Mouse (Mus musculus): ENCODE measurements around the gene Gm156.
"Not testable (repeated sequence)": the region's sequence is repeated elsewhere in the genome, so short reads cannot be mapped to it uniquely, and the experiment has no call there.

Gene Gm156

DNA sequence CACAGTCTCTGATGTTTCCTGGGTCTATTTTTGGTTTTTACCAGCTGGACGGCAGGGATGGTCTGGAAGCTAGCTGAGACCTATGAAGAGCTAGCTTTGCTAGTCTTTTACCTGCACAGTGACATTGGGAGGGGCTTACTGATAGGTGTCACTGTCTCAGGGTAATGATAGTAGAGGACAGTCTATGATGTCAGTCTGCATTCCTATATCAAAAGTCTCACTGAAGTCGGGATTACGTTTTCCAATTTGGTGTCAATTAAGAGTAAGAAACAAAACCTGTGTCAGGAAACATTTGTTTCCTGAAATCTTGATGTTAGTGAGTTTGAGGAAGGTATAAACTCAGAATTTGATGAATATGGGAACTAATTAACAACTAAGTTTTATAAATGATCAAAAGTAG, at the start of gene Gm156:
Gm156 (minus strand) TSS at position 101 of the 400 bp plus-strand sequence.
- DNase-seq: not testable (repeated sequence)

DNA sequence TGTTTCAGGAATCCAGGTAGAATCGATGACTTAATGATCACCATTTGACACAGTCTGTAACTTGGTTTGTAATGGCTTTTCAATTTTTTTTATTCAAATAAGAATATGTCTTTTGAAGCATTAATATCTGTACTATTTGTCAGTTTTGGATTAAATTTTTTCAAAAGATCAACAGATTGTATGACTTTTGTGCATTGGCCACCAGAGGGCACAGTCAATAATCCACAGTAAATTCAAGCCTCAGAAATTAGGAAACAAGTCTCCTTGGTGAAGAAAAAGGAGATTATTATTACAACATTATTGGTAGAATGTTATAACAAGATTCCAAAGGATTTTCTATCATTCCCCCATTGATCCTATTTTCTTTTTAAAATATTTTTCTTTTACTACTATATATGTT, 41.5 kb upstream of the Gm156 start:
- no peak for DNase-seq

DNA sequence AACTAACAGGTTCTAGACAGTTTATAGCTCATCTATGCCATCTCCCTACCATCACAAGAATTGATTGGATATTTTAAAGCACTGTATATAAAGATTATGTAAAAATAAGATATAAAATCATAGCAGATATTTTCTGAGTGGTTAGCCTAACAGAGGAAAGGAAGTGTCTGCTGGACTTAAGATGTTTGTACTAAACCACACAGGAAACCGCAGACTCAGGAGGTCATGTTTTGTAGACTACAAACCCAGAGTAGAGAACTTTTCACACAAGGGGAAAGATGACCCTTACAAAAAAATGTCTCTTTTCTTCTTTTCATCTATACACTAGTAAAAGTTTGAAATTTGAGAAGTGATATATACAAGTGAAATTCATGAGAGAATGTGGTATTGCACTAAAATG, 39.9 kb upstream of the Gm156 start:
- DNase-seq: no peak

DNA sequence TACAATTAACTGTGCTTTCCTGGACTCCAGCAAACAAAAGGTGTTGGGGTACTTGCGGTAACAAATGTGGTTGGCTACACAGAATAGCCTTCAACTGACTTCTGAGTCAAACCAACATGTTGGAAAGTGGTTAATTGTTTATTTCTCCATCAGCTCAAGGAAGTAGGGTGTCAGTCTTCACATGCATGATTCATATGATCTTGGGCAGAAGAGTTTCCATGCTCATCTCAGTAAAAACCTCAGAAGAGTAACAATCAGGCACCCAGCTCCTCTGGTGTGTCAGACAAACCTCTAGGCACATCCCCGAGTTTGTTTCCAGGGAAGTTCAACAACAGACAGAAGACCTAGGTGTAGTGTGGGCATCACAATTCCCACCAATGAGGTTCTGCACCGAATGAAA, 33.7 kb upstream of the Gm156 start:
- DNase-seq: no peak

DNA sequence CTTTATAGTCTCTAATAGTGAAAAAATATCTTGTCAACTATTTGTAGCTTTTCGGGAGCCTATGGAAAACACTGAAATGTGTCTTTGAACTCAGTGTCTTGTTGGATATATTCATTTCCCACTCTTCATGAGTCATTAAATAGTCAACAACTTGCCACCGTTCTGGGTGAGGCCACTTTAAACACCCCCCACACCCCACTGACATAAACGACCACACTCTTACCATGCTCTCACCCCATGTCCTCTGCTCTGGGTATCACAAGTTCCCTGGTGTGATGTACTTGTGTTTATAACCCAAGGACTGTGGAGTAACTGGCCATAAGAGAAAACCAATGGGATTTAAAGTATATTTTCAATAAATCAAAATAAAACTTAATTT, 36.4 kb downstream of the Gm156 start:
- DNase-seq: no peak

DNA sequence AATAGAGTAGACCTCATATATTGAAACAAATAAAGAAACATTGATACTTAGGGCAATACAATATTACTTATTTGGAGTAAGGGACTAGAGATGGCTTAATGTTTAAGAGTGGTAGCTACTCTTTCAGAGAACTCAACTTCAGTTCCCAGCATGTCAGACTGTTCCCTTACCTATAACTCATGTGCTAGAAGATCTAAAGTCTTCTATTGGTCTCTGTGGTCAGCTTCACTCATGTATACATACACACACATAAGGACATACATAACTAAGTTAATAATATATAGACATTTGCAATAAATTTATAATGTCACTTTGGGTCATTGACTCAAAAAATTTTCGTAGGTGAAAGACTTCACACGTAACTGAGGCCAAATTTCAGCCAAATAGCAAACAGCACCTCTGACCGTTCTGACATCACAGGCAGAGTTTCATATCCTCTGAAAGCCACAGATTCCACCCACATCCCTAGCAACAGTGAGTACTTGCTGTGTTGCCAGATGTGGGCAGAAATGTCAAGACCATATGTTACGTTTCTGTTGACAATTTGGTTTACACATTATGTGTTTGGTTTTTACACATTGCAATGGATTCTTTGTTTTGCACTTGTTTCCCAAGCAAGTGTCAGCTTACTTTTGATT, 36.9 kb downstream of the Gm156 start:
- no peak for DNase-seq

DNA sequence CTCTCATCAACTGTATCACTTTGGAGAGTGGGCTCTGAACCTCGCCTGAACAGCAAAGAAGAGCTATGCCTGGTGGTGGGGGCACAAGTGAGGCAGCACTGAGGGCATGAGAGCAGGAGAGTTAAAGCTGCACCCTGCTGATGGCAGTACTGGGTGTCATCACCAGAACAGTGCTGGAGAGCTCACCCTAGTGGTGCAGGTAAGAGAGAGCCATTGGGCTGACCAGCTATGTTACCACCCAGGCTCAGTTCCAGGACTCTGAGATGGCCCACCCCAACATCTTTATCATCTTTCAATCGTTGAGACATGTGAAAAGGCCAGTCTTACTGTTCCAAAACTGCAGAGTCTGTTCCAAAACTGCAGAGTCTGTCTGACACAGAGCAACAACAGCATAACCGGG, 37.9 kb downstream of the Gm156 start:
- DNase-seq: no peak

DNA sequence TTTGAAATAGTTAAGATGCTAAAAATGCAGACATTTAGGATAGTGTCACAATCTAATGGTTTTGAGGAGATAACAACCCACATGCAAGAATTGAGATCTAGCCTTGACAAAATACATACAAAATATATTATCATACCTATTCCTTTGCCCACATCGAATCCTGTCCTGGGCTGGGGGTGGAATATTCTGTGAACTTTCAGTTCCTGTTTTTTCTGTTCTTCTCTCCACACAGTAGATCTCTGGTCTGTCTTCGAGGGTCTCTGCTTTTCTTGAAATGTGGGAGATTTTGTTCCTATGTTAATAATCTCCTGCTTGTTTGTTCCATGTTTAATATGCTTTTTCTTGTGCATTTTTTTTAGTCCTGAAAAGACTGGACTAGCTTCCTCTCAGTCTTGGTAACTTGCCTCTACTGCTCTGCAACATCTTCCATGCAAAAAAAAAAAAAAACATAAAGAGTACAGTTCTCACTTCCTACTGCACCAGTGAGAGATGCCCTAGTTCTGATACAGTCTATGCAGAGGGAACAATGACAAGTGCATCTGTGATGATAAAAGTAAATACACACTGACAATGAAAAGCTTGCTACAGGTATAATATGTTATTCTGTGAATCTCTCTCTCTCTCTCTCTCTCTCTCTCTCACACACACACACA, 43.9 kb downstream of the Gm156 start, which contains the start of gene Klri2:
Klri2 (minus strand) TSS at position 416 of the 653 bp plus-strand sequence.
- DNase-seq: no peak

DNA sequence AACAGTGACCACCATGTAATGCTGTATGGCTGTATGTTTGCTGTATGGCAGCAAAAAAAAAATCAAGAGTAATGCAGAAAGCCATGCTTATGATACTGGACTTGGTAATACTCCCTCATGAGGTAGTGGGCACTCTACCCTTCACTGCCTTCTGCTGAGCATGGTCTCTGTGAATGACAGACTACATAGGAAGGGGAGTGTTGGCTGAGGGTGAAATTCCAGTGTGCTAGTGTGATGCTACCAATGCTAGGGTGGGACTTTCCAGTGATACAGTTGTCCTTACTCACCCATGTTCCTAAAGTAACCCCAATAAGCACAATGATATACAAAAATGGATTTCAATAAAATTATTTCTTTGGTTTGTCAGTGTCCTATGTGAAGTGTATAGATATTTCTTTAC, 47.7 kb downstream of the Gm156 start:
- DNase-seq: no peak

DNA sequence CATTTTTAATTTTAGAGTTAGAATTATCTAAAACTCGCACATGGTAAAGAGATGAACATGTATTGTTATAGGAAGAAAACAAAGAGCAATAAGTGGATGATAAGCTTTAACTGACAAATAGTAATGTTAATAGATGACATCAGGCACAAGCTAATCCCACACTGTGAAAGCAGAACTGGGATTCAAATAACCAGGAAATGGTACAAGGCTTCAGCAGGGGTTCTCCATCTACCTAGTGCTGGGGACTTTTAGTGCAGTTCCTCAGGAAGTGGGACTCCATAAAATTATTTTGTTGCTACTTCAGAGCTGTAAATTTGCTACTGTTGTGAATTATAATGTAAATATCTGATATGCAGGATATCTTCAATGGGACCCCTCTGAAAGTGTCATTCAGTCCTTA, 56.8 kb downstream of the Gm156 start:
- no peak for DNase-seq

DNA sequence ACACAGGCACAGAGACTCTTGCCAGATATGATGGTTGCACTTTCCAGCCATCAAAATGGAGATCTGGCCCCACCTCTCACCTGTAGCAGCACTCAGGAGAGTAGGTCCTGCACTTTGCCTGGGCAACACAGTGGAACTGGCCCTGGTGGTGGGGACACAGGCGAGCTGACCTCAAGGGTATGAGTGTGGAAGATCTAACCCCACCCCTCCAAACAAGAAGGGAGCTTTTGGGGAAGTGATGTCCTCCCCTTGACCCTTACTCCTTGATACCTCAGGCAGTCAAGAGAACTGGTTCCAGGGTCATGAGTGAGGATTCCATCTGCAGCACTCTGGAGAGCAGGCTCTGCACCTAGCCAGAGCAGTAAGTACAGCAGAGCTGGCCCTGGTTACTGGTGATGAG, 62.7 kb downstream of the Gm156 start:
- DNase-seq: no peak

DNA sequence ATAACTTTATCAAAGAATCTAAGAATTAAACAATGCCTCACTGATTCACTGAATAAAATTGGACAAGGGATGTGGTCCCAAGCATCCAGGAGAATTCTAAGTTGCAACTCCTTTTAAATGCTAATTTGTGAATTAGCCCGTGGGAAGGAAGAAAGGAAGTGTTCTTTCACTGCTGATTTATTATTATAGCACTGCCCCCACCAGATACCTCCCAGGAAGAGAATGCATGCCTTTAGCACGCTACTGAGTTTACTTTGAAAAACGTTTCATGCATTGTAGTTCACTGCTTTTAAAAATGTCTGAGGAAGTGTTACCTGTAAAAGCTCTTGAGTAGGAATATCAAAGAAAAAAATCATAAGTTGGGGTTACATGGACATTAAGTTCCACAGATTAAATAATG, 63.6 kb downstream of the Gm156 start:
- no peak for DNase-seq

DNA sequence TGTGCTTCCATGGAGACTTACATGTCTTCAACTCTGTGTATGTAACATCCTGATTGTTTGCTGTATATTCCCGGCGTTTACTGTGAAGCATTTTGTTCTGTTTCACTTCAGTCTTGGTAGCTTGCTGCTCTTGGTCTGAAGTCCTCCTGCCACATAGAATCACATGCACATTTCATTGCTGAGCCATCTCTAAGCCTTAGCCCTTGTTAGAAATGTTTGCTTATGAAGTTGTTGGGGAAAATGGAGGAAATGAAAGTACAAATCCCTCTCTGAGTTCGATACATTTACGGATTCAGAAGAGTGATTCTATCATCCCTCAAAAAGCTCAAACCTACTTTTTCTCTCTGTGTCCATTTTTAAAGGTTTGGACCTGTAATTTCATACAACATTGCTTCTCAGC, 67.0 kb downstream of the Gm156 start, which contains the start of gene Klri1:
Klri1 (minus strand) TSS at position 101 of the 400 bp plus-strand sequence.
- no peak for DNase-seq
